Mouse (Mus musculus) embryo, embryonic 10.5 days (tissue): ENCODE data around the gene Ankrd44.
A peak's percentile ranks its signal among the peaks of the same experiment; 100 is the strongest.
"Not testable (repeated sequence)": the region's sequence is repeated elsewhere in the genome, so short reads cannot be mapped to it uniquely, and the experiment has no call there.

ENCODE experiments used
- DNase-seq: peaks from one replicate; pipeline ENCODE4 v3.0.0-alpha.2; 2015; ENCODE audit warnings: low spot score

Ankrd44 gene

DNA sequence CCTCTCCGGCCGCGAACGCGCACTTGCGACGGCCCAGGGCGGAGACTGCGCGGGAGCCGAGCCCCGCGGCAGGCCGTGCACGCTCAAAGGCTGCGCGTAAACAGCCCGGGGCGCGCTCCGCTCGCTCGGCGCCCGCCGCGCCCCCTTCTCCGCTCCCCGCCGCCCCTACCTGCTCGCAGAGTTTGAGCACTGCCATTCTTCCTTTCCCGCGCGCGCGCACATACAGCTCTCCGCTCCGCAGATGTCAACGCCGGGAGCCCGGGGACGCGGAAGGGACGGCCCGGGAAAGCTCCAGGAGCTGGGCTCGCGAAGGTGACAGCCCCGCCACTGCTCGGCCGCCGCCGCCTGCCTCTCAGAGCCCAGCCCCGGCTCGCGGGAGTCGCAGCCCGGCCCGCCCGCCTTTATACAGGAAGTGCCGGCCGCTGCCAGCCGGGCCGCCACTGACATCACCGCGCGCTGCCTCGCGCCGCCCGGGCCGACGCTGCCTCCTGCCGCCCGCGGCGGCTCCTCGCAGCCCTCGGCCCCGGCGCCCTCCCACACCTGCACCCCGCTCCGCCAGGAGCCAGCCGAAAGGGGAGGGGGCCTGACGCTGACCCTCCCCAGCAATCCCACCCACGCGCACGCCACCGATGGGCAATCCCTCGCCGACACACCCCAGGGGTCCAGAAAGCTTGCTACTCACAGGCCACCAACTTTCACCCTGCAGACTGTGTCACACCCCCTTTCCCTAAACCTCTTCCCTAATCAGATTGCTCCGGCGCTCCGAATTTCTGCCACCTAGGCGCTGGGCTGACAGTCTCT, at the start of gene Ankrd44:
Gene Ankrd44, minus strand, starts transcription at position 417 of the 801 bp plus-strand sequence.
- peak; percentile 83 for DNase-seq

DNA sequence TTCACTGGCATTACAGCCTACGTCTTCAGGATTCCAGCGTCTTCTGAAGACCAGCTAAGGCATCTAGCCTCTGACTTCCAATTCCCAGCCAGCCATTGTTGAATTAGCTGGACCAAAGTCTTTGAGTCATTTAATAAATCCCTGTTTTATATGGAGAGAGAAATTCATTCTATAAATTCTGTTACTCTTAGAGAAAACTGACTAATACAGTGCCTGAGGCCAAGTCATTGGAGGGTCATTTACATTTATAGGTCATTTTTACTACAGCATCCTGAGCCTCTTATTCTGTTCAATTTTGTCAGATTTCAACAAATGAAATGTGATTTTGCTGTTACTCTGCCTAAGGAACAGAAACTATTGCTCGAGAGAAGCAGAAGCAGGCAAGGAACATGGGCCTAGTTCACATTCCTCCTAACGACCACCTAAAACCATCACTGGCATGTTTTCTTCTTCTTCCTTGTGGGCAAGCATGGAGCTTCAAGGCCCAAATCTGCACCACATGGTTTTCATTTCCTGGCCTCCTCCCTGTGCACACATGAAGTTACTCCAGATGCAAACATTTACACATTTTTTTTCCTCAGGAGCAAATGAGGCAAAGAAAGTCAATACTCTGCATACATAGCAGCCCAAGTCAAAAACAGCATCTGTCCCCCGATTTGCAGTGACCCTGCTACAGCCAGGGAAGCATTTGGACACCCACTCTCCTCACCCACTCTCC, 45.7 kb upstream of the Ankrd44 start:
- DNase-seq = peak; percentile 58

DNA sequence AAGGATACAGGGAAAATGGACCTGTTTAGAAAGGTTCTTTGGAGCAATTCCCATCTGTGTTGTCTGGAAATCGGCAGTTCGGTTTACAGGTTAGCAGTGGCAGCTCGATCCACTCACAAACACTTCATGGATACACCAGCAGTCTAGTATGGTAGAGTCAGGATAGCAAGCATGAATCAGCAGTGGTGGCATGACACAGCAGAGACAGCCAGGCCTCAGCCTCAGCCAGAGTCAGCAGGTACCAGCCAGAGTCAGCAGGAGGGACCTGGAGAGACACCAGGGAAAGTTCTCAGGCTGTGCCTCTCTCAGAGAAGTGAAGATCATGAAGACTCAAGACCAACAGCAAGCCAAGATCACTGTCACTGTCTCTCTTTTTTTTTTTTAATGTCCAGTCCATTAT, 40.7 kb upstream of the Ankrd44 start:
- DNase-seq = no peak

DNA sequence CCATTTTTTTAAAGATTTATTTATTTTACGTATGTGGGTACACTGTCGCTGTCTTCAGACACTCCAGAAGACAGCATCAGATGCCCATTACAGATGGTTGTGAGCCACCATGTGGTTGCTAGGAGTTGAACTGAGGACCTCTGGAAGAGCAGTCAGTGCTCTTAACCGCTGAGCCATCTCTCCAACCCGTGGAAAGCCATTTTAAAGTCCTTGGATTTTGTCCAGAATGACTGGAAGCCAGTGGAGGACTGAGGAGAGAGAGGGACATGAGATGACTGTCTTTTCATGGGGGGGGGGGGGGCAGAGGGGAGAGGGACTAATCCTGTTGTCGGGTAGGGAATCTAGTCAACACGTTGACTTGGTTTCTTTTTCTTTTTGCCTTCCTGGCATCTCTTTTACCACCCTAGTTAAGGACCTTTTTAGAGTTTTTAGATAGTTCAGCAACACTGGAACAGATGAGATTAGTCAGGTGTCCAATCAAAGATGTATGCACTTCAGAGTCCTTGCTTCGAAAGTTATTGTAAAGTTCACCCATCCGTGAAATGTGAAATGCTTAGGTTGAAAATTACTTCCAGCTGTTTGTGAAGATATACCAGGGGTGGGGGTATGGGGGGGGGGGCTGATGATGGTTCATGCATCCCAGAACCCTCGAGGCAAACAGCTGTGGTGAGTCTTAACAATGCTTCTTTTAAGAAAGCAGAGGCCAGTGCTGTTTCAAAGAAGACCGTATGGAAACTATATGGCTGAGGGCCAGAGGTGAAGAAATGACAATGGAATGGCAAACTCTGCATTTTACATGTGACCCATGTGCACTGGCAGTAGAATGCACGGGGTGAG, 39.2 kb upstream of the Ankrd44 start:
- peak; percentile 62 for DNase-seq

DNA sequence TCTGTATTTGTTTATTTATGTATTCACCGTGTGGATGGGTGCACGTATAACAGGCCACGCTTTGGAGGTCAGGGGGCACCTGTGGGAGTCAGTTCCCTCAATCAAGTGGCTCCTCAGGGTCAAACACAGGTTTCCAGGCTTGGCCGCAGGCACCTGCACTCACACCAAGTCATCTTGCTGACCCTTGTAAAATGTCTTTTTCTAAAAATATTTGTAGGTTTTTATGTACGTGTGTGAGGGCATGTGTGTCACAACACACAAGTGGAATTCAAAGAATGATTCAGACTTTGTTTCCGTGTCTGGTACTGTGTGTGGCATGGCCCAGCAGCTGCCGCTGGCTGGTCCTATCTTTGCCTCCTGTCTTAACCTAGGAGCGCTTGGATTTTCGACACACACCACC, 35.5 kb upstream of the Ankrd44 start:
- no peak for DNase-seq

DNA sequence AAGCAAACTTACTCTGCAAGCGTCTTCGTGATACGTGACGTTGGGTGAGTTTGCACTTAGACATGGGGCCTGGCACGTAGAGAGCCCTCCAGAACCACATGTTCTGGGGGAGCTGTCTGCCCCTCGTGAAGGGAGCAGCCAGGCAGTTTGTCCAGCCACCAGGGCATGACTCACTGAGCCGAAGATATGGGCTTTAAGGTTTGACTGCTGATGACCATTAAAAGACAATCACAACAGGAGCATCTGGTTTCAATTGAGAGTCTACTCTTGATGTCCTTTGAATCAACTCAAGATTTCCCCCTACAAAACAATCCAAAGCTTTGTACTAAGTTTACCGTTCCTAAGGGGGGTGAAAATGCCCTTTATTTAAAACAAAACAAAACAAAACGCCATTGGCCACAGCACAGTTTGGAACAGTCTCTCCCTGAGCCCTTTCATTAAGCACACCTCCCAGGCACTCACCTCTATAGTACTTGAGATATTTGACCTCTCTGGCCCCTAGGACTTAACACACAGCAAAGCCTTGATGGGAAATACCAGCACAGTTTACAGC, 34.5 kb upstream of the Ankrd44 start:
- DNase-seq = peak; percentile 61

DNA sequence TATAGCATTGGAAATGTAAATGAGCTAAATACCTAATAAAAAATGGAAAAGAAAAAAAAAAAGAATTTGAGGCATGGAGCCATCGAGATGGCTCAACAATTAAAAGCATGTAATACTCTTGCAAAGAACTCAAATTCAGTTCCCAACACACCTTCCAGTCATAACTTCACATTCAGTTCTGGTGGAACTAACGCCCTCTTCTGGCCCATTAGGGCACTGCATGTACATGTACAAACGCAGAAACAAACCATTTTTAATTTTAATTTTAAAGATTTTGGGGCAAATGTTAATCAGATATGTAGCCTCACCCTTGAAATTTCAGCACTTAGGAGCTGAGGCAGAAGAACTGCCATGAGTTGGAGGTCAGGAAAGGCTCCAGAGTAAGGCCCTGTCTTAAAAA, 32.3 kb upstream of the Ankrd44 start:
- DNase-seq = no peak

DNA sequence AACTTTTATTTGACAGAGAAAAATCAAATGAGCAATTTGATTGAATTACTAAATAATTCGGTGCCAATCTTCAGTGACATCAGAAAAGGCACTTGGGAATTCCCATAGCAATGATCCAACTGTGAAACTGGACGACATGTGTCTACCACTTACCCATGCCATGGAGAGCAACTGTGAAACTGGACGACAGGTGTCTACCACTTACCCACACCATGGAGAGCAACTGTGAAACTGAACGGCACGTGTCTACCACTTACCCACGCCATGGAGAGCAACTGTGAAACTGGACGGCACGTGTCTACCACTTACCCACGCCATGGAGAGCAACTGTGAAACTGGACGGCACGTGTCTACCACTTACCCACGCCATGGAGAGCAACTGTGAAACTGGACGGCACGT, 30.8 kb upstream of the Ankrd44 start:
- DNase-seq = not testable (repeated sequence)

DNA sequence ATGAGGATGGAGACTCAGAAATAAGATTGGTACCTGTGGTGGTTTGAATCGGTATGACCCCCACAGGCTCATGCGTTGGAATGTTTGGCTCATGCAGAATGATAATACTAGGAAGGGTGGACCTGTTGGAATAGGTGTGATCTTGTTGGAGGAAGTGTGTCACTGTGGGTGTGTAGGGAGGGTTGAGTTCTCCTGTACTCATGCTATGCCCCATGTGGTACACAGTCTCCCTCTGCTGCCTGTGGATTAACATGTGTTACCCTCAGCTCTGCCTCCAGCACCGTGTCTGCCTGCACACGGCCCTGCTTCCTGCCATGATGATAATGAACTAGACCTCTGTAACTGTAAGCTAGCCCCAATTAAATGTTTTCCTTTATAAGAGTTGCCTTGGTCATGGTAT, 28.7 kb upstream of the Ankrd44 start:
- no peak for DNase-seq

DNA sequence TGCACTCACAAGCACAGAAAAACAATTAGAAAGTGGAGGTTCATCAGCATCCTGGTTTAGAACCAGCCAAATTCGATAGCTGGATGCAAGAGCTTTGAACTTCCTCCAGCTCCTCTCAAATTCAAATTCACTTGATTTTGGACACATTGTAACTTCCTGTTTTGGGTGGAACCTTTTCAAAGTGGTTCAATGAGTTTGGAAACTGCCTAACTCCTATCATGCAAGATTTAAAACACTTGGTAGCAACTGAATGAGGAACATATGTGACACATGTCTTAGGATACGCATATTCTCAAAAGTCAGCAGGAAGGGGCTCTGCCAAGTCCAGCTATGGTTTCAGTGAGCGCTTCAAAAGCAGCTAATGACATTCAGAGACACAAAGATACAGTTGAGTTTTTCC, 18.5 kb upstream of the Ankrd44 start:
- DNase-seq = no peak

DNA sequence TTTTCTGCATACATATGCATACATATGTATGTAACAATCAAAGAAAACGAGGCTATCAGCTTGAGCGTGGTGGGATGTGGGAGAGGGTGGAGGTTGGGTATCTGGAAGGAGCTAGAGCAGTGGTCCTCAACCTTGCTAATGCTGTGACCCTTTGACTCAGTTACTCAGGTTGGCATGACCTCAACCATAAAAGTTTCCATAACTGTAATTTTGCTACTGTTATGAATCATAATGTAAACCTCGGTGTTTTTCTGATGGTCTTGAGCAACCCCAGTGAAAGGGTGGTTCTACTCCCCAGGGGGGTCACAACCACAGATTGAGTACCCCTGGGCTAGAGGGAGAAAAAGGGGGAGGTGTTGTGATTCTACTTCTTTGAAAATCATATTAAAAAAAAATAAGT, 9.3 kb upstream of the Ankrd44 start:
- no peak for DNase-seq

DNA sequence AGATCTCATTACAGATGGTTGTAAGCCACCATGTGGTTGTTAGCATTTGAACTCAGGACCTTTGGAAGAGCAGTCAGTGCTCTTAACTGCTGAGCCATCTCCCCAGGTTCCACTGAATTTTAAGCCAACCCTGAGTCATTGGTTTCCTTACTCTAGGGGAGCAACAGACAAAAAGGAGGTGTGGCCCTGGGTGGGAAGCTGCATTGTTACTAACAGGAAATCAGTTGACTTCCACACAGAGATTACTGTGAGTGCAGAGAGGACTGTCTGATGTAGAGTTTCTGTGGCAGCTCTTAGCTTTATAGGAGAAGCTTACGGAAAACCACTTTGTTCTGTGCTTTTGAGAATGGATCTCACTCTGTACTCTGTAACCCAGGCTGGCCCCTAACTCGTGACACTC, 8.7 kb upstream of the Ankrd44 start:
- DNase-seq = no peak

DNA sequence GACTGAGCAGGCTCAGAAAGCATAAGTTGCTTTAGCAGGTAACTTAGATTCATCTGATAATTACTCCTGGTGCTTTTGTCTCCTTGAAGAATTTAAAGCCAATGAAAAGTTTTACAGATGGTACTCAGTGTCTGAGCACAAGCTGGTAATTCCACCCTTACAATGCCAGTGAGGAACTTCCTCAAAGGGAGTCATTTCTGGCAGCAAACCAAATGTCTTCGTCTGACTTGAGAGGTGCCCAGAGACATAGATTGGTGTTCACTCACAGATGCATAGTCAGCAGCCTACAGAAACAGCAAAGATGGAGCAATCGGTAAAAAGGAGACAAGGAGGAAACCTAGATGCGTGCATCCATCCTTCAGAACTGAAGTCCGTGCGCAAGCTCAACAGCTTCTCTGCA, 7.5 kb upstream of the Ankrd44 start:
- DNase-seq = no peak

DNA sequence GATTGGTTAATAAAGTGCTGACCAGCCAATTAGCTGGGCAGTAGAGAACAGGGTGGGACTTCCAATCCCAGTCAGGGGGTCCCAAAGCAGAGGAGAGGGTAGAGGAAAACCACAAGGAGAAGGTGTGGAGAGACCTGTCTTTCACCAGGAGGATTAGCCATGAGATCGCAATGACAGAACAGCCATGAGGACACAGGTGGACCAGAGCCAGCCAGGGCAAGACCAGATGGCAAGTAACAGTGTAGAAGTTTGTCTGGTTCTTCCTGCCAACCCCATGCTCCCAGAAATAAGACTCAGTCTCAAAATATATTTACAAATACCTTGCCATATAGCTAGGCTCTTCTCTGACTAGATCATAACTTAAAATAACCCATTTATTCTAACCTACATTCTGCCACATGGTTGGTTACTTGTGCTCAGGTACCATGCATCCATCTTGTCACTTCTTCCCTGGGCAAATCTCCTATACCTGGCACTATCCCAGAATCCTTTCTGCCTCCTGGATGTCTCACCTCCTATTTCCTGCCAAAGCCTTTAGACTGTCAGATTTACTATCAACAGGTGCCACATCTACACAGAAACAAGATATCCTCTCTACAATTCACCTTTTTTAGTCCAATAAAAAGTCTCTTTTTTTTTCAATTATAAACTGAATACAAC, 6.4 kb upstream of the Ankrd44 start:
- DNase-seq = no peak

DNA sequence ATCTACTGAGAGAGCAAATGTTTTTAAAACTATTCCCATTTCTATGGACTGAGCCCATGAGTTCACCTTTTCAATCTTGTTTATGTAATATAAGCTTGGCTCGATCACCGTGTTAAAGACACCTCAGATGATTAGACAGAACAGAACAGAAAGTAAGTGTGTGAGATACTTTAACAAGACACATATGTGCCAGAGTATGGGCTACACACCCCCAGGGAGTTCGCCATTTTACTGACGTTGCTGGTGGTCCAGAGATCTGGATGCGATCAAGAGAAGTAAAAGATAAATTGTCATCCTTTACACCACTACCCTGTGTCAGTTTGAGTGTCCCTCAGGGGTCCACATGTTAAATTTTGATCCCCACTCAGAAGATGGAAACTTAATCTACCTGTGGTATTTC, 5.0 kb upstream of the Ankrd44 start:
- no peak for DNase-seq

DNA sequence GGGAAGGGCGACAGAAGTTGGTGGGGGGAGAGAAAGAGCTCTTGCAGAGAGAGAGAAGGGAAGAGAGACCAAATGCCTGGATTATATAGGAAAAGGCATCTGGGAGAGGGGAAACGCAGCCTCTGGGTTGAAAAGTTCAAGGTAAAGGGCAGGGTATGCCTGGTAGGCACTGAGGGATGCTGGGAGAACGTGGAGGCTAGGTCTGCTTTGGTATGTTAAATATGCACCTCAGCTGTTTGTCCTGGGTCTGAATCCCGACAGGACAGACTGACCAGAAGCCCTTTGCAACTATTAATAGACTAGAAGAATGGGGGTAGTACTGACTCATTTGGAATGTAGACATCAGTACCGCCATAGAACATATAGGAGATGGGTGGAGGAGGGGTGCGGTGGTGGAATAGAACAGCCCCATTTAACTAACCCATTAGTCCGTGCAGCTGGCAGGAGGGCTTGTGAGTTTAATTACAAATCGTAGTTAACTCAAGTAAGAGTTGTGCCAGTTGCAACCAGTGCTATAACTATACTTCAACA, 4.5 kb upstream of the Ankrd44 start:
- DNase-seq = no peak

DNA sequence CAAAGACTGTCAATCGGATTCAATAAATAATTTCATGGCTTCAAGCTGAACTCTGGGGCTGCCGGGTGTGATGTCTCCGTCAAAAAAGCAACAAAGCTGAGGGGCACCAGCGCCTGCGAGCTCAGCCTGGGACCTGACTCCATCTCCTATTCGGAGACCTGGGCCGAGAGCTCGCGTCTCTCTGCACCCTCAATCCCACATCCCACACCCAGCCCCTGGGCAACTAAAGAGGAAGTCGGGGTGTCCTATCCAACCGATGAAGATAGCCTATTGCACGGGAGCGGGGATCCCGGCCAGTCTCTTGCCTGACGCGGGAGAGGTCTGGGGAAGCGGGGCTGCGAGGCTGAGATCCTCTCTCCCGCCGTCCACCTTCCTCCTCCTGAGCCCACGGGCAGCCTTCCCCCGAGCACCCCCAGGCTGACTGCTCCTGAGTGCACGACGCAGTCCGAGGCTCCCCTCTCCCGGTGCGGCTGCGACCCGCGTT, 694 bp downstream of the Ankrd44 start:
- DNase-seq = peak; percentile 57

DNA sequence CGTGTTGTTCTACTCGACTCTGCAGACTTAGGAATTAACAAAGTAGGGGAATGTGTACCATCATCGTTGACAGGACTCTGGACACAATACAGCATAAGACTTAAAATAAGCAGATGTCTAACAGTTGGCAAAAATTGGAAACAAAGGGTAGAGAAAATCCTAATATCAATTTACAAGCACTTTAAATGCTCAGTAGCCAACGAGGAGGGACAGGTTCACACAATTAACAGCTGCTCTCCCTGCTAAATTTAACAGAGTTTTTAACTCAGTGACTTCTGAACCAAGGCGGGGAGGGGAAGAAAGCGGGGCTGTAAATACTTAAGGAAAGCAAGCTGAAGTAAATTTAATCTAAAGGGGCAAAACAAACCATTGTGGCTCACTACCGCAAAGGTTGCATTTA, 1.4 kb downstream of the Ankrd44 start:
- no peak for DNase-seq

DNA sequence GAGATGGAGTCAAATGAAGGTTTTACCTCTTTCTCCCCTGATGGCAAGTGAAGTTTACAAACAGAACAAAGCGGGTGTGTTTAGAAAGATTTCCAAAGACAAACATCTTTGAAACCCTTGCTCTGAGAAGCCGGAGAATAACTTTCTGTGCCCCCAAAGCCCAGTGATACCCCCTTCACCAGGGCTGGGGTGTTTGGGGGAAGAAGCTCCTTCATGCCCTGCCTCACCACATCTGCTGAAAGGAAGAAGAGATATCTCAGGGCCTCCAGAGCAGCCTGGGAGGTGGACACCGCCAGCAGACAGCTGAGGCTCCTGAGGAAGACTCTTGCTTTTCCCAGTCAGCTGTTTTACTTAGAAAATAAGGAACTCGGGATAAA, 1.9 kb downstream of the Ankrd44 start:
- no peak for DNase-seq

DNA sequence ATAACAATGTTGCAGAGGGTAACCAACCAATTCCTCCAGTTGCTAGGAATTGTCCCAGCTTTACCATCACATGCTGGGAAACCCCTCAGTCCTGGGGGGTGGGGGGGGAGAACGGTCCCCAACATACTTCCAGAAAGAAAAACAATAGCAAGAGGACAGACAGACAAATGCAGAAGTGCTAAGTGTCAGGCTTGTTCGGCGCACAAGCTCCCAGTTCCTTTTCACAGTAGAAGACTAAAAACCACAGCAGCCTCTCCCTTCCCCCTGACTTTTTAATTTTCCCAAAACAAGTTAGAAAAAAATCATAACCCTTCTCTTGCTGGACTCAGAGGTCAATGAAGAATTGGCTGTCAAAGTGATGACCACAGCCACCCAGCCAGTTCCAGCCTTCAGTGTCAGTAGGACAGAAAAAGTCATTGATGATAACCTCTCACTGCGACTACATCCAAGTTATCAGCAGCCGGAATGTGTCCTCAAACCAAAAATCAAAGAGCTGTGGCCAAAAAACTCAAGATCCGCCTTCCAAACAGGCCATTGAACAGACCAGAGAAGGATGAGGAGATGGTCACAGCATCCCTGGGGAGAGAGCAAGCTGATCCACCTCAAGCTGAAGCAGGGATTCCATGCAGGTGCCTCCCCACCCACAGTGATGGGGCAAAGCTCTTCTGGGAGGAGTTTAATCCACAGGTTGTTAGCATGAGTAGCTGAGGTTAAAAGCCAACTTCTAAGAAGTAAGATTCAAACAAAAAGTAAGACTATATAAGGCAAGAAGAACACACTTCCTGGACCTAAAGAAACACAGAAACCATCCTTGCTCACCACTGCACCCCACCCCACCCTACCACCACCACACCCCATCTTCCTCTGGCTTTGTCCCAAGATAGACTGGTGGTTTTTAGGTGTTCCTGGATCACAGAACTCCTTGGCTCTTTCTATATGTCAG, 2.5 kb downstream of the Ankrd44 start:
- DNase-seq = no peak
